Mouse (Mus musculus) ovary, postnatal 14 days (tissue): ENCODE measurements around the gene Col28a1.

Experiments
- DNase-seq: peaks from one replicate; pipeline ENCODE4 v3.0.0; 2022; ENCODE audit warnings: low spot score

Gene Col28a1

DNA sequence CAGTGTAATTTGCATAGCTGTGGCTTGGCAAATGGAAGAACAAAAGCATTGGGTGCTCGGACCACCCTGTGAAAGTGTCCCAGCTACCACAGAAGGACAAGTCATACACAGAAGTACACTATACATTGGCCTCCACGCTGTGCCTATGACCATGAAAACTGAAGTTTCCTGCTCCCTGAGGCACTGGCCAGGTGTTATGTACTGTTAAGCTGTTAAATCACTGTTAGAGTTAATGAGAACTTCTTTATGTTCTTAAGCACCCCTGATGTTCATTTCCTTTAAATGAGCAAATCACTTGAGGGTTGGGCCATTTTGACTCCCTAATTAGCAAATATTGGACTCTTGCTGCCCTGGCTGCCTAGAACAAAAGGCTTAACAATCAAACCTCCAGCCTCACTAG is 73.3 kb downstream of the Col28a1 start:
- no peak for DNase-seq

GRCm38 (mm10) chr6:8118577-8118976 is 73.8 kb downstream of the Col28a1 start:
- no peak for DNase-seq

DNA sequence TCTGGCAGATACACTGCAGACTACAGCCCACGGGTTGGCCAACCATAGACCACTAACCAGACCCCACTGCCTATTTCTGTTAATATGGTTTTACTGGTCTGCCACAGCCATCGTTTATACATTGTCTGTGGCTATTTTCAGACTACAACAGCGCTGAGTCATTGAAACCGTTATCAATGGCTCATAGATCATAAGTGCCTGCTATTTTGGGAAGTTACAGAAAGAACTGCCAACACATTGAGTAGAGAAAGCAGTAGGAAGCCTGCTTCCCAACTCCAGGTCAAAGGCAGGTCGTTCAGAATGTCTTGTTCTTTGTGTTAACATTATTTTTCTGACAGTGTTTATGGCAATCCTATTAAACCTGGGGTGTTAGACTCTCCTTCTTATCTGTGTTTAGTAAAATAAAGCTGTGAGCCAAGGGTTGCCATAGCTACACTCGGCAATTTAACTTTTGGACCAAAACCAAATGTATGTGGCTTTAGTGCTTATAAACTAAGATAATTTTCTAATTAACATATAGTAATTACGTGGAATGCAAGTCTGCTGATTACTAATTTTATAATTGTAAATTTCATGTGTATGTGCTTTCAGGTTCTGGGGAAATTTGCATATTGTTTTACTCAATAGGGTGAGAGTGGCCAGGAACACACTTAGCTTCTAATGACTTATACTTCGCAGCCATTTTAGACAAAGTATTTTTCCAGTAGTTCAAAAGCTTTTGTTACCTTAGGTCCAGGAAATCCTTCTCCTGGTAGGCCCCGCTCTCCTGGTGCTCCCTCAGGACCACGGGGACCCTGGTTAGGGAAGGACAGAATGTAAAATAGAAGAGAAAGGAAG is 86.3 kb downstream of the Col28a1 start:
- no peak for DNase-seq

- no peak for DNase-seq
Observed at GRCm38 (mm10) chr6:8101224-8101623, 91.2 kb downstream of the Col28a1 start.

- DNase-seq = no peak
Observed at GRCm38 (mm10) chr6:8095856-8096255, 96.6 kb downstream of the Col28a1 start.

GRCm38 (mm10) chr6:8094160-8094953 is 98.1 kb downstream of the Col28a1 start:
- DNase-seq = no peak

- no peak for DNase-seq
Observed at GRCm38 (mm10) chr6:8093556-8093955, 98.9 kb downstream of the Col28a1 start.

- DNase-seq = peak; percentile 19
Observed at GRCm38 (mm10) chr6:8086847-8087246, 105.6 kb downstream of the Col28a1 start.

- no peak for DNase-seq
Observed at GRCm38 (mm10) chr6:8084806-8085205, 107.6 kb downstream of the Col28a1 start.

GRCm38 (mm10) chr6:8083196-8083595 is 109.2 kb downstream of the Col28a1 start:
- DNase-seq = no peak

- no peak for DNase-seq
Observed at GRCm38 (mm10) chr6:8077572-8078146, 114.8 kb downstream of the Col28a1 start.

DNA sequence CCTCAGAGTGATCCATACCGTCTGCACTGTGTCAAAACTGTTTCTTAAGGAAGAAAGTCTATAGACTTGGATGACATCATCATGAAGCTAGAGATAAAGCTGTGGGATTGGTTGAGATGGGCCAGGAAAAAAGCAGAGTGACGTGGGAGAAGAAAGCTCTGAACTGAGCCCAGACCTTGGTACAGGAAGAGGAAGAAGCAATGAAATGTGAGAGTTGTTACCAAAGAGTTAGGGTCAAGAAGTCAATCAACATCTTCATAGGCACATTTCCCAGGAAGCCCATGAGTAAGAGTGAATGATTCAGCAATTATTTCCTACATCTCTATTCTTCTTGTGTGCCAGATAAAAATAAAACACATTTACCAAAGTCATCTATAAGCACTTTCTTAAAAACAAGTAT is 117.5 kb downstream of the Col28a1 start:
- no peak for DNase-seq

- DNase-seq = no peak
Observed at GRCm38 (mm10) chr6:8068979-8069378, 123.4 kb downstream of the Col28a1 start.

- no peak for DNase-seq
Observed at GRCm38 (mm10) chr6:8068394-8068793, 124.0 kb downstream of the Col28a1 start.

DNA sequence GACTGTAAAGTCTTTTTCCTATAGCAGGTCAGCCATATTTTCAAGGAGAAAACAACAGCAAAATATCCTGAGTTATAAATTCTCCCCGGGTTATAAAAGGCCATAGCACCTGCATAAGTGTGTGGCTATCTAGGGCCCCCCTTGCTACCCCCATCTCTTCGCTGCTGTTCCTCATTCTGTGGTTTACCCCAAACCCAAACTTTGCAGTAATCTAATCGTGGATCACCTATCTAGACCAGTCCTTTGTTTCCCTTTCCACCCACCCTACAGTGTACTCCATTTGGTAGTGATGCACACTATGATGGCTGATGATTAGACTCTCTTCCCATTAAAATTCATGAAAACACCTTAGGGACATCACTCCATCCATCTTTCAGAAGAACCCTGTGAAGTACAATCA is 125.3 kb downstream of the Col28a1 start:
- DNase-seq = no peak

DNA sequence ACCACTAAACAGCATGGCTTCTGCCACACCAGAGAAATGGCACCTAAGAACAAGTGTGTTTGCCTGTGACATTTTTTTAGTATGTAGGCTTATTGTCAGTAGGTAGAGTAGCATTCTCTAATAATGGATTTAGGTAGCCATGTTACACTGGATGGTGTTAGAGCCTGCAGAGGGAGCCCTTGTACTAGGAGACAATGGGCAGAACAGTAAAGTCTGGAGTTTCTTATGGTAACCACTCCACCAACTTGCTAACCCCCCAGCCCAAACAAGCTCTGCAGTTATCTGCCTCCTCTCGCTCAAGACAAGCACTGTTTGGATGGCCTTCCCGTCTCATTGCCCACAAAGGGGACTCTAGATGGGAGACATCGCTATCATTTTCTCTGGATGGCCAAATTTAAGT is 126.2 kb downstream of the Col28a1 start:
- DNase-seq = no peak

DNA sequence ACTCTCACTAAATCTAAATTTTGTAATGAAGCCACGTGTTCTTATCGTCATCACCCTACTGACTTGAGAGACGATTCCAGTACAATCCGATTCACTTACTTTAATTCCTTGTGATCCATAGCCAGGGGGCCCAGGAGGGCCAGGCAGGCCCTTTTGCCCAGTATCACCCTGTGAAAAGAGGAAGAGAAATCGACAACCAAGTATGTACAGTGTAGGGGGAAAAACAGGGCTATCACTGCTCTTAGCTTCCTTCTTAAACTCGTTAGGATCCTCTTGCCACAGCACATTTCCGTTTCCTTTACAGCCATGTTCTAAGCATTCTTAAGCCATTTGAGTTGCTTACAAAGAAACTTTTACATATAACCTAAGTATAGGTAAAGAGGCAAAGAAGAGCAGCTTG is 133.2 kb downstream of the Col28a1 start:
- DNase-seq = no peak

DNA sequence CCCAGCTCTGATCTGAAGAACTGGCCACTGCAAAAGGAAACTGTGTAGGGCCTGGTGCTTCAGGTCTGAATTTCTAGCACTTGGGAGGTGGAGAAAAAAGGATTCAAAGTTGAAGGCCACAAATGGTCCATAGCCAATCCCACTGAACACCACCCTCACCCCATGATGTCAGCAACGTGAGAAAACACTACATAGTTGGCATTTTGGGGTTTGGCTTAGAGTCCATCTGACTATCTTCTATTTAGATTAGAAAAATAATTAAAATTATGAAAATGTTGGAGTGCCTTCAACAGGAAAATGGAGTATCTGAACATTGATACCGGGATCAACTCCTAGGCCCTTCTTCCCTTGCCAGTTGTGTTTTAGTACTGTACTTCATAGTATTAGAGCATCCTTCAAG is 144.2 kb downstream of the Col28a1 start:
- no peak for DNase-seq

DNA sequence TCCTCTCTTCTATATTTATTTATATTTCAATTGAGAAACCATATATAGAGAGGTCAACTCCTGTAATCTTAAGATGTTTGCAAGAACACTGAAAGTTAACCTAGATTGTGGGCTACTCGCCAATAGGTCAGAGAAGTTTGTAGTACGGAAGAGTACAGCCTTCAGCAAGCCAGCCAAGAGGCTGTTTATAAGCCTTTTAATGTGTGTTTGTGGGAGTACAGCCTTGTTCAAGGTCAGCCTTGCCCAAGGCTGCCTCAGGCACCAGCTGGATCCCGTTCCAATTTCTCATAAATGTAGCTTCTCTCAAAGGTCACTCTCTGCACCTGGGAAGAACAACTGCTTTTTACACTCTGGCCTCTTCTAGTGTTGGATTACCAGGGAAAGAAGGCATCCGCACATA is 146.0 kb downstream of the Col28a1 start:
- DNase-seq = no peak

- no peak for DNase-seq
Observed at GRCm38 (mm10) chr6:8045825-8046224, 146.6 kb downstream of the Col28a1 start.

GRCm38 (mm10) chr6:8028711-8029110 is 163.7 kb downstream of the Col28a1 start:
- no peak for DNase-seq

DNA sequence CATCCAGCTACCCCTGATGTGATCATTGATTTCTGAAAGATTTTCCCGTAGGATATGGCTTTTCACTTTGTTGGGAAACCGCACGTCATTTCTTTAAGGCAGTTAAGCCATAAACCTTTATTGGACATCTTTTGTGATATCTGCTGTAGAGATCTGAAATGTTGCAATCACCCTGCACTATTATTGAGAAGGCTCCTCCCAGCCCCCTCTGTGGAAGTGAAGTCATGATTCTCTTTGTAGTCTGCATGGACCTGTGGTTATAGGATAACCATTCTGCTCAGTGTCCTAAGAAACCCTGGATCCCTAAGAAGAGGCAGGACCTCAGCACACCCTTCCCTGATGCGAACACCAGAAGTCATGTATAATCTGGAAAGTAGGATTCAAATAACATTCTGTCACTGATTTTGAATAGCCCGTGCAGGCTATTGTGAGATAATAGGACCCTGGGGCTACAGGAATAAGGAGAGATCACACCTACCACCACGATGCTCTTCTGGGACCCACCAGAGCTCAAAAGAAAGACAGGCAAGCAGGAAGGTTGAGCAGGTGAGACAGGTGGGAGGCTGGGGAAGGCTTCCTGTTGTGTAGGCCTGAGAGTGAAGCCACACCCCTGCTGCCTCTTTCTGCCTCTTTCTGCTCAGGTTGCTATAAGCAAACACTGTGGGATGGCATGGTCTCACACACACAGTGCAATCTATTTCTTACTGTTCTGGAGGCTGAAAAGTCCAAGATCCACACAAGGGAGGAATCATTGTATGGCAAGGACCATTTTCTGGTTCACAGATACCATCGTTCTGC is 166.9 kb downstream of the Col28a1 start:
- no peak for DNase-seq
